Mouse (Mus musculus) thymus, postnatal 10 days (tissue): ENCODE data around the gene Dynlt1f.
"Not testable (repeated sequence)": the region's sequence is repeated elsewhere in the genome, so short reads cannot be mapped to it uniquely, and the experiment has no call there.

Experiments
- DNase-seq, 2 experiments: peaks; one replicate each; pipeline ENCODE4 v3.0.0; 2021; ENCODE audit warnings: low spot score in 2 of 2

Dynlt1f gene

DNA sequence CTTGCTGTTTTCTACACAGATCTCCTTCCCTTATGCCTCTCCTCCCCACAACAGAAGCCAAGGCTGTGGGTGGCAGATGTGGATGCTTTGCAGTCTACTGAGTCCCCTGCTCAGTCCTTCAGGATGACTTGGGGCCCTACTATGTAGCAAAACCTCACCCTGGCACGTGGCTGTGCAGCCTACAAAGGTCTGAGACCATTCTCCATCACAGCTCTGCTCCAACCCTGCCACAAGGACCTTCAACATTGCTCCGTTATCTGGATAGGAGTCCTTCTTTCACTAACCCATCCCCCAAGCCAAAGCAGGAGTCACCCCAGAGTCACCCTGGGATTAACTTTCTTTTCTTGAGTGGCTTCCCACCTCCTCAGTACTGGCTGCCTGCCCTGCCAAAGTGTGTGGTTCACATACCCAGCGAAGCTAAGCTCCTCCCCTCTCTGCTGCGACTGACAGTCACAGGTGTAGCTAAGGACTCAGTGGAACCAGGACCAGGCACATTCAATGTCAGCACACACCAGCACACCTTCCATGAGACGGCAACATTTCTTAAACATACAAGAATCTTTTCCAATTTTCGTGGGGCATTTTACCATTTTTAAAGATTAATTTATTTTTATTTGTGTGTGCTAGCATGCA, 30.7 kb downstream of the Dynlt1f start:
- not testable (repeated sequence) for DNase-seq

DNA sequence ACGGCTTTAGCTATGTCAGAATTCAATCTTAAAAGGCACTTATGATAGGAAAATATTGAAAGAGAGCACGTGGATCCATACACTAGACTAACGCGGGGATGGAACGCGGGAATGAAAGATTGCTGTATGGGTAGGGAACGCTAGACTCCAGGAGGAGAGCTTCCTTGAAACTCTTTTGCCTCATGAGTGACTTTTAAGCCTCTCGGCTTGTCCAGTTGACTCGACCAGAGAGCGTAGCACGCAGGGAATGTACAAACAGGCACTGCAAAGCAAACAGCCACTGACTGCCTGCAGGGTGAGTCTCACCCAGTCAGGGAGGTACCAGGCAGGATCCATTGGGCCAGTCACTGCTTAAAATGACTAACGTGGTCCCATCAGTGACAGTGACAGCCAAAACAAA, 33.7 kb downstream of the Dynlt1f start:
- not testable (repeated sequence) for DNase-seq

DNA sequence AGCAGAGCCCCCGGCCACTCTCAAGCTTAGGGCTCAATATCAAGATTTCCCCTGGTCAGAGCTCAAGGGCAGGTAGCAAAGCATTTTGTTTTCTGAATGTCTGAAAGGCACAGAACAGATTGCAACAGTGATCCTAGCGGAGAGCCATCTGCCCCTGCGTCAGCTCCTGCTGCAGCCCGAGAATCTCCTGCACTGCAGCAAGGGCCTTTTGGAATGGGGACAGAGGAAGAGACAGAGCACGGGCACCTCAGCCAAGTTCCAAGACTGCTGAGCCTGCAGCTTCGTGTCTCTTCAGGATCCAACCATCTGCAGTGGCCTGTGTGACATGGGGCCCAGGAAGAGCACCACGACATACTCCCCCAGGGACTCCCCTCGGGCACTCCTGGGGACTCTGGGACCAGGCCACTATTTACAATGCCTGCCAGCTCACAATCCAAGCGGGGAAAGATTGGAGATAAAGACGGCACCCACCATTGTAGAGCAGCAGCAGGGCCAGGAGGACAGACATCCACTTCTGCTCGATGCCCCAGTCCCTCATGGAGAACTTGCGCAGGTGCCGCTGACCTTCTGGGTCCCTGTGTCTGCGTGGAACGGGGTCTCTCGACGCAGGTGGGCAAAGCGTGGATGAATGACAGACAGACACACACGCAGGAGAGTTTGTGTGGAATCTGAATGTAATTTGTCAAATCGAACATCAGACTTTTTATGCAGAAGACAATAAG, 34.8 kb downstream of the Dynlt1f start:
- DNase-seq: not testable (repeated sequence)

DNA sequence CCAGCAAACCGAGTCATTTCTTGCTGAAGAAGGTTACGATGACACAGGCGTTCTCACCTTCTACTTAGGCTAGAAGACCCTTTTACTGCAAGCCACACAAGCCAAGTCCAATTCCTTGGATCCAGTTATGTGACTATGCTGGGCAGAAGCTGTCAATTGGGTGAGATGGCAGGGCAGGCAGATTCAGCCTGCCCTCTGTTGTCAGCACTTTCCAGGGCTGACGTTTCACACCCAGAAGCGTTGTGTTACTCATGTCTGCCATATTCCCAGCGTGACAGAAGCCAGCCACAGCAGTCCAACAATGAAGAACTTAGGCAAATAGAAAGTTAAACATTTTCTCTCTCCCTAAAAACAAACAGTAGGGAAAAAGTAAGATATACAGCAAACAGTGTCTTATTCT, 35.7 kb downstream of the Dynlt1f start:
- not testable (repeated sequence) for DNase-seq

DNA sequence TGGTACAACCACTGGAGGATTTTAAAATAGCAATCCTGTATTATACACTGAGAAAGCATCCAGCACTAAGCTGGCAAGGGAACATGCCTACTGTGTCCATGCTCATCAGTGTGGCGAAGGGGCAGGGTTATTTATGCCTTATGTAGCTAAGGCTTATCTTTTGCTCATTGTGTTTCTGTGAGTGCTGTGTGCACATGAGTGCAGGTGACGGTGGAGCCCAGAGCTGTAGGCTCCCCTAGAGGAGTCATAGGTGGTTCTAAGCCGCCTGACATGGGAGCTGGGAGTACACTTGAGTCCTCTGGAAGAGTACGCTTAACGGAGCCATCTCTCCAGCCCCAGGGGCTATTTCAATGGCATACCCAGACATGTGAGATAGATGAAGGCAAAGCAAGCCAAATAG, 36.4 kb downstream of the Dynlt1f start:
- not testable (repeated sequence) for DNase-seq

DNA sequence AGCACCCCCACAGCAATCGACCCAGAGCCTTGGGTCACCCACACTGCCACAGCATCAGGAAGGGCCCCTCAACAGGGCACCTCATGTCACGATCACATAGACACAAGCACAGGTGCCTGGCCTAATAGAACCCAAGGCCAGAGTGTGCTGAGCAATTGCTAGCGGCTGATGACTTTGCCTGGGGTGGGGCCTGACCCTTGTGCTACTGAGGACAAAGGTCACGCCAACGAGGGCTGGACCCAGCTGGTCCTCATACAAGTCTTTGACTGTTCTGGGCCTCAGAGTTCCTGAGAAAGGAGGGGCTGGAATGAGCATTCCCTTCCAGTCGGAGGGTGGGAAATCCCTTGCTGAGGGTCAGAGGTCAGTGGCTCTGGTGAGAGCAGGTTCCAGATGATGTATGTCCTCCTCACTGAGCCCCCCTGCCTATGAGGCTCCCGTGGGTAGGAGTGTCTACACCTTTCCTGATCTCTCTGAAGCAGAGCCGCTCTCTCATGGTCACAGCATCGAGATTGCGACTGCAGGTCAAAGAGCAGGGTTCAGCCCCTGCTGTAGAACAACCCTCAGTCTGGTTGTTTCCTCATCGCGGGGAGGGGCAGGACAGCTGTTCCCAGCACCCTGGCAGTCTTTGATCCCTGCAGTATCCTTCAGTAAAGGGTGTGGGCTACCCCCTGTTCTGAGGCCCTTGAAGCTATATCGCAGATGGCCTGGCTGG, 37.9 kb downstream of the Dynlt1f start:
- DNase-seq: not testable (repeated sequence)

DNA sequence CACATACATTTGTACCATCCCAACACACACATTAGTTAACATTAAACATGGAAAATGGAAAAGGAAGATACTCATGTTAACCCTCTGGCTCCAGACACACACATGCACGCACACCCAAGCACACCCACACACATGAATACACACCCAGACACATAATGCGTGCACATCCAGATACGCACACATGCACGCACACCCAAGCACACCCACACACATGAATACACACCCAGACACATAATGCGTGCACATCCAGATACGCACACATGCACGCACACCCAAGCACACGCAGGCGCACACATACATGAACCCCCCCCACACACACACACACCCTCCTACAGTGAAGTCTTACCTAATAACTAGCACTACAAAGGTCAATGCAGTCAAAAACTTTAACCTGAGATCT, 39.0 kb downstream of the Dynlt1f start:
- DNase-seq: not testable (repeated sequence)

DNA sequence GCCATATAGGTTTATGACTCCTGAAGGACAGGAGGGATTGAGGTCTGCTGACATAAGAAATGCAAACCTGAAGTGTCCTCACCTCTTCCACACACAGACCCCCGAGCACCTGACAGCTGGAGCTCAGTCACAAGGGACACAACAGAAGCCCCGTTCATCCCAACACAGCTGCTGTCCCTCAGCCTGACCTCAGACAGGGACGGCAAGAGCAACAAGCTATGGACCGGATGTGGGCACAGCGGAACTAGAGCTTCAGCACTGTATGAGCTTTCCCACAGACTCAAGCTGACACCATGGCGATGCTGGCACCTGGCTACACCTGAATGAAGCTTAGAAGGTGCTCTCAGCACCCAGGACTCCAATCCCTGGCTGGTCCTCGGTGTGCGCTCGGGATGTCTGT, 41.4 kb downstream of the Dynlt1f start:
- not testable (repeated sequence) for DNase-seq

DNA sequence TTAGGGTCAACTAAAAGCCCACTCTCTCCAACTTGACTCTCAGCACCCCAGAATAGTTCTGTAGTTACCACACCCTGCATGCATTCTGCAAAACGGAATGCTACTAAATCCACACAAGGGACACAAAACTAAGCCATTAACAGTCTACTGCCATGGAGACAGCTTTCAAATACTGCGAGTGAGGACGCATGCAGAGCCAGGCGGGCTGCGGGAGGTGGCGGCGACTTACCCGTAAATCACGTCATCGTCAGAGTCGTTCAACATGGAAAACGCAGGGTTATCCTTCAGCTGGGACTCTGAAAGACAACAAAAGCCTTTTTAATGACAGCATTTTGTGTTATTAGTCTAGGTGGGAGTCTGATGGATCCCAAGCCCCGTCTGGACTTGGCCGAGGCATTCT, 42.2 kb downstream of the Dynlt1f start:
- not testable (repeated sequence) for DNase-seq

DNA sequence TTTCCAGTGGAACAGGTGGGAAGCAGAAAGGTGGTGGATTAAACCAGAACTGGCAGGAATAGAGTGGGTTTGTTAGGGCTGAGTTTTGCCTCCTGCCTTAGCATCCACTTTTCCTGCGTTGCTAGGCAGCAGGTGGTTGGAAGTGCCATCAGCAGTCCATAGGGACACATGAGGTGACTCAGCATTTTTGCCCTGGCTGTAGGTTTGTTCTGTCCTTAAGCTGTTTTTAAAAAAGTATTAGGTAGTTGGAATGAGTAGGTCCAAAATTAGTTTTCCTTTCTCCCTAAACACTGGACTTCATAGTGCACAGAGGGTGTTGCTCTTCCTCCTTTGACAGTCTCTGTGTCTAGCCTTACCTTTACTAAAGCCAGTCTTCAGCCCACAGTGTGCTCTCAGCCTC, 50.4 kb downstream of the Dynlt1f start:
- not testable (repeated sequence) for DNase-seq

DNA sequence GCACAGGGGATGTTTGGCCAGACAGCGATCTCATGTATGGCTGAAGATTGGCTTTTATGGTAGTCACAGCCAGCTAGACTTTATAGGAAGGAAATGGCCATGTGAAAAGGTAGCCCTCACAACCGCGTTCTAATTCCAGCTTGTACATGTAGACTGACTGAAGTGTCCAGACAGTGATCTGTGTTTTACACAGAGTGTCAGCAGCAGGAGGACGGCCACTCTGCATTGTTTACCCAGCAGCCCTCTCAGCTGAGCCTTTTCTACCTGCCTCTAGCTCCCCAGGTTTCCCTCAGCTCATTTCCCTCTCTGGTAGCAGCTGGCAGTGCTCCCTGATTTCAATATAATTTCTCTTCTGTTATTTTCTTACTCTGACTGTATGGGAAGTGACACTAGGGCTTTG, 53.5 kb downstream of the Dynlt1f start:
- not testable (repeated sequence) for DNase-seq

DNA sequence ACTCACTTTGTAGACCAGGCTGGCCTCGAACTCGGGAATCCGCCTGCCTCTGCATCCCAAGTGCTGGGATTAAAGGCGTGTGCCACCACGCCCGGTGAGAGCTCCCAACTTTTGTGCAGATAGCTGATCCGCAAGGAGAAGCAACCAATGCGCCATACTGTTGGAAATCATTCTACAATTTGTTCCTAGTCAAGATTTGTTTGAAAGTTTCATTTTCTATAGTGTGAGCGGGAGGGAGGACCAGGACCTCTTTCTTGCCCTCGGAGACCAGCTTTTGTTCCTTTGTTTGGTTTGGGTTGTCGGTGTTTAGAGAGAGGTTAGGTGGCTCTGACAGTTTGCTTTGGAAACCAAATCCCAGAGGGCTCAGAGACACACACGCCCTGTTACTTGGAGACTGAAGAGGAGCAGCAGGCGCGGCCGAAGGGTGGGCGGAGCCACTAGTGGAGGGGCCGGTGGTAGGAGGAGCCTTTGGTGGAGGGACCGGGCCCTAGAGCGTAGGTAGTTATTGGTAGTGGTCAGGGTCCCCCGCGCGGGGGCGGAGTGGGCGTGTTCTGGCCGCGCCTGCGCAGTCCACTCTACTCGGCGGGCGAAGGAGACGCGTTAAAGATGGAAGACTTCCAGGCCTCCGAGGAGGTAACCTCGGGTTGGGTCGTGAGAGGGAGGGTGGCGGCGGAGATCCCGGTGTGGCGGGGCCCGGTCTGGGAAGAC, 54.3 kb downstream of the Dynlt1f start, which contains the start of gene Dynlt1c:
Gene Dynlt1c (plus strand): TSS at position 468 of the 708 bp plus-strand sequence.
- DNase-seq: peak; percentile 55 to 56

DNA sequence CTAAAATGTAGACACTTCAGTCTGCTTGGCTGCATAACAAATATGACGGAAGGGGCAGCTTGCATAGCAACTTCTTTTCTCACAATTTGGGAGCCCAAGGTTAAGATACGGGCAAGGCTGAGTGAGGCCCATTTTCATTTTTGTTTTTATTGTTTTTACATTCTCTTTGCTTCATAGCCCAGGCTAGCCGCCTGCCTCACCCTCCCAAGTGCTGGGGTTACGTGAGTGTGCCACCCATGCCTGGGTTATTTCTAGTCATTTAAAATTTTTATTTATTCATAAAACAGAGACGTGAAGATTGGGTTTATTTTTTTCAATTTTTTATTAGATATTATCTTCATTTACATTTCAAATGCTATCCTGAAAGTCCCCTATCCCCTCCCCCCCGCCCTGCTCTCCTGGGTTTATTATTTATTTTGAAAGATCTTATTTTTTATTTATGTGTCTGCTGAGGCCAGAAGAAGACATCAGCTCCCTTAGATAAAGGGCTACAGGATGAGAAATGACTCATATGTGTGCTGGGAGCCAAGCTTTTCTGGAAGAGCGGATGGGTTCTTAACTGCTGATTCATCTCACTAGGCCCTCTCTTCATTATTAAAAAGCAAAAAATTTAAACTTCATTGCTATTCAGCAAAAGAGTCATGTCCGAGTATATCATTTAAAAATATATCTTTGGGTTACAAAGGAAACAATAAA, 55.3 kb downstream of the Dynlt1f start:
- not testable (repeated sequence) for DNase-seq

DNA sequence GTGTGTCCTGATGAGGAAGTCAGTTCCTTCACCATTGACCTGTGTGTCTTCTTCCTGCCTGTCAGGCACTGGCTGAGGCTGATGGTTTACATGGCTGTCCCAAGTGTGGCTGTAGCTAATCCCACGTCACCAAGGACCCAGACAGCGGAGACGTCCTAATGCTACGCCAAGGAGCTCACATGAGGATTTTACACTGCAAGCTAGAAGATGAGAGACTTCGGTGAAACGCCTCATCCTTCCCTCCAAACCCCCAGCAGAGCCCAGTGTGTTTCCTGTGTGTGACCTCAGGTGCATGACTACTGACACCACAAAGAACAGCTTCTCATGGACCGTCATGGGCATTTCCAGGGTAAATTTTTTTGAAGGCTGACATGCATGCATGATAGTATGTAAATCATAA, 57.3 kb downstream of the Dynlt1f start:
- not testable (repeated sequence) for DNase-seq
